Mouse (Mus musculus): ENCODE data around the gene Tmprss6. TPM values are rescaled to one million over a fixed set of nuclear protein-coding genes. Genes with fewer than 3 reads are reported as not detected.

The Tmprss6 gene
- polyA plus RNA-seq, 1 experiment from 2014 or later = 0.52 TPM

DNA sequence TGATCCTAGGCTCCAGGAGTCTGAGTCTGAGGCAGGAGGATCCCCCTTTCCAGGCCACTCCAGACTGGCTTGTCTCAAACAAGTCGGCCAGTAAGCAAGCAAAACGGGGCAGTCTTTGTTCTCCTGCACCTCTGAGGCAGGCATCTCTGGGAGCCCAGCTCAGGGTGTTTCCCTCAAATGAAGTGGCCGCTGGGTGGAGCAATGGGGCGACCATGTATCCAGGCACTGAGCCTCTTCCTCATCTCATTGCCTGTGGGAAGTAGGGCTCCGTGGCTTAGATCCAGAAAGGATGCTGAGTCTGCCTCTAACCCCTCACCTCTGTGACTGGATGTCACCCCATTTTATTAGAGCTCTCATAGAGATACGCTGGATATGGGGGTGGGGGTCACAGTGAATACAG, 1.6 kb downstream of the Tmprss6 start:
- peaks cover 4% of the 10 kb centered on the region for H3K4me1 ChIP-seq (ENCODE audit: control insufficient read depth, insufficient read depth, low read length)
- ATAC-seq (ENCODE audit: insufficient number of reproducible peaks, insufficient read depth, low FRiP score, low read depth) = no peak
- WGBS = 37% methylated on average over 6 of the region's 6 CpGs
- H3K9me3 ChIP-seq (ENCODE audit: control insufficient read depth, low read depth, low read length) = no peaks in the 10 kb centered on the region
- no peaks in the 10 kb centered on the region for H3K27me3 ChIP-seq (ENCODE audit: control insufficient read depth, insufficient read depth, low read length)
- no peak overlapping the region for H3K27ac ChIP-seq (ENCODE audit: low read length)
- H3K4me2 ChIP-seq (replicated peaks; ENCODE audit: low read depth, low read length) = no peak overlapping the region
- H3K4me3 ChIP-seq (ENCODE audit: low read depth, low read length) = no peak overlapping the region
- H3K9ac ChIP-seq (replicated peaks; ENCODE audit: low read depth, low read length) = no peak overlapping the region
- no peaks in the 10 kb centered on the region for H3K36me3 ChIP-seq (ENCODE audit: control insufficient read depth, insufficient read depth, low read length)

DNA sequence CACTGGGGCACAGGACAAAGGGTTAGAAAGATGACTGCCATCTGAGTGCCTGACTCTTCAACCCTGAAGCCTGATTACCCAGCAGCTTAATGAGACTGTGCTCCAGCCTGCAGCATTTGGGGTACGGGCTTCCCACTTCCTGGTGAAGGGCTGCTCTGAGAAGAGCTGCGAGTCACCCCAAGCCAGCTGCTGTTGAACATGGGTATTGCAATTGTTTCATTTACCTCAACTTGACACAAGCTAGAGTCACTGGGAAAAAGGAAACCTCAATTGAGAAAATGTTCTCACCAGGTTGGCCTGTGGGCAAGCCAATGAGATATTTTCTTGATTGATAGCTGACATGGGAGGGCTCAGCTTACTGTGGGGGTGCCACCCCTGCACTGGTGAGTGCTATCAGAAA, 5.5 kb downstream of the Tmprss6 start:
- Histone ChIP-seq H3K4me2 (replicated peaks; ENCODE audit: low read depth, low read length) (no peak overlapping the region), H3K4me1 (ENCODE audit: control insufficient read depth, insufficient read depth, low read length) (no peaks in the 10 kb centered on the region), H3K9me3 (ENCODE audit: control insufficient read depth, low read depth, low read length) (no peaks in the 10 kb centered on the region), H3K9ac (replicated peaks; ENCODE audit: low read depth, low read length) (no peak overlapping the region), H3K27ac (ENCODE audit: low read length) (no peak overlapping the region), H3K36me3 (ENCODE audit: control insufficient read depth, insufficient read depth, low read length) (no peaks in the 10 kb centered on the region), H3K4me3 (ENCODE audit: low read depth, low read length) (no peak overlapping the region), H3K27me3 (ENCODE audit: control insufficient read depth, insufficient read depth, low read length) (no peaks in the 10 kb centered on the region)
- ATAC-seq (ENCODE audit: insufficient number of reproducible peaks, insufficient read depth, low FRiP score, low read depth) = no peak
- WGBS = 43% methylated on average over 2 of the region's 2 CpGs

DNA sequence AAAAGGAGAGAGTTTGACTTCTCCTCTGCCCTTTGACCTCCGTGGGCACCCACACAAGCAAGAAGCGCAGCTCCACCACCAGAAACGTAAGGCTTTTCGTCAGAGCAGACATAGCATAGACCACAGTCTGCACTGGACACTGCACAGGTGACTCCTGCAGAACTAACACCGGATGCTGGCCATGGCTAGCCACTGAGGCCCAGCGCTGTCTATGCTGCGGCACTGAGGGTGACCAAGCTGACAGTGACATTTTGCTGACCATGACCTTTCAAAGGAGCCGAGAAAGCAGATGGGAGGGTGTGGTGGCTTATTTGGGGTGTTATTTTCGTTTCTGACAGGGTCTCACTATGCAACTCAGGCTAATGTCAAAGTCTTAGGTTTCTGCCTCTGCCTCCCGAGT, 11.2 kb downstream of the Tmprss6 start:
- Histone ChIP-seq H3K36me3 (ENCODE audit: control insufficient read depth, insufficient read depth, low read length) (no peaks in the 10 kb centered on the region), H3K9me3 (ENCODE audit: control insufficient read depth, low read depth, low read length) (no peaks in the 10 kb centered on the region), H3K4me3 (ENCODE audit: low read depth, low read length) (no peak overlapping the region), H3K4me1 (ENCODE audit: control insufficient read depth, insufficient read depth, low read length) (no peaks in the 10 kb centered on the region), H3K27me3 (ENCODE audit: control insufficient read depth, insufficient read depth, low read length) (no peaks in the 10 kb centered on the region), H3K9ac (replicated peaks; ENCODE audit: low read depth, low read length) (no peak overlapping the region), H3K27ac (ENCODE audit: low read length) (no peak overlapping the region), H3K4me2 (replicated peaks; ENCODE audit: low read depth, low read length) (no peak overlapping the region)
- ATAC-seq (ENCODE audit: insufficient number of reproducible peaks, insufficient read depth, low FRiP score, low read depth) = no peak
- WGBS = 78% methylated on average over 10 of the region's 10 CpGs

DNA sequence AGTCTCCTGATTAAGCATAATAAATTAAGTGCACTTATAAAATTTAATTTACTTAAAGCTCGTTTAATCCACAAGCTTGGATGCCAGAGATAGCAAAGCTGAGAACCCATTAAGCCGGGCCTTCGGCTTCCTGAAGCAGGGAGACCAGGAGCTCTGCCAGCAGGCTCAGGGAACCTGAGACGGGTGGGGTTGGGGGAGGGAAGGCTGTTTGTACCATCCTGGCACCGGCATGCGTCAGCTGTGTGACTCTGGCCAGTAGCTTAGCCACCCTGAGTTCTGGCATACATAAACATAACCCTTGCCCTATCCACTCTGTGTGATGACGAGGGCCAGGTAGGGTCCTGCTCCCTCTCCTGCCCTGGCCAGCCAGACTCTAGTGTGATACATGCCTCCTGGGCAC, 12.4 kb downstream of the Tmprss6 start:
- Histone ChIP-seq H3K4me3 (ENCODE audit: low read depth, low read length) (no peak overlapping the region), H3K9ac (replicated peaks; ENCODE audit: low read depth, low read length) (no peak overlapping the region), H3K4me1 (ENCODE audit: control insufficient read depth, insufficient read depth, low read length) (no peaks in the 10 kb centered on the region), H3K27me3 (ENCODE audit: control insufficient read depth, insufficient read depth, low read length) (no peaks in the 10 kb centered on the region), H3K27ac (ENCODE audit: low read length) (no peak overlapping the region), H3K4me2 (replicated peaks; ENCODE audit: low read depth, low read length) (no peak overlapping the region), H3K9me3 (ENCODE audit: control insufficient read depth, low read depth, low read length) (no peaks in the 10 kb centered on the region), H3K36me3 (ENCODE audit: control insufficient read depth, insufficient read depth, low read length) (no peaks in the 10 kb centered on the region)
- no peak for ATAC-seq (ENCODE audit: insufficient number of reproducible peaks, insufficient read depth, low FRiP score, low read depth)
- 51% methylated on average over 7 of the region's 7 CpGs for WGBS

DNA sequence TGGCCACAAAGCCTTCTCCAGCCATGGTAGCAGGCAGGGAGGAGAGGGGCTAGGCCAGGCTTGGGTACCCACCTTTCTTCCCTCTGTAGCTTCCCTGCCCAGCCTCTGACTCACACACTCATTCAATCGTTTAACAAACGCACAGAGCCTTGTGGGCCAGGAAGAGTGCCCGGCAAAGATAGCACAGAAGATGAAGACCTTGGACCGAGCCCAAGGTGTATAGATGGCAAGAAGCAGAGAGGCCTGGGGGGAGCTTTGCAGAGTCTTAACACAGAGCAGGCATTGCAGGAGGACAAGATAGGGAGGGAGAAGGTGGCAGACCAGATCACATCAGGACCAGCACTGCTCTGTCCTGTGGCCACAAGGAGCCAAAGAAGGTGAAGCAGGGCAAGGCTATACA, 13.3 kb downstream of the Tmprss6 start:
- no peaks in the 10 kb centered on the region for H3K27me3 ChIP-seq (ENCODE audit: control insufficient read depth, insufficient read depth, low read length)
- 65% methylated on average over 4 of the region's 4 CpGs for whole genome bisulfite sequencing
- no peak overlapping the region for H3K4me3 ChIP-seq (ENCODE audit: low read depth, low read length)
- H3K4me1 ChIP-seq (ENCODE audit: control insufficient read depth, insufficient read depth, low read length) = no peaks in the 10 kb centered on the region
- no peaks in the 10 kb centered on the region for H3K36me3 ChIP-seq (ENCODE audit: control insufficient read depth, insufficient read depth, low read length)
- no peaks in the 10 kb centered on the region for H3K9me3 ChIP-seq (ENCODE audit: control insufficient read depth, low read depth, low read length)
- no peak overlapping the region for H3K9ac ChIP-seq (replicated peaks; ENCODE audit: low read depth, low read length)
- ATAC-seq (ENCODE audit: insufficient number of reproducible peaks, insufficient read depth, low FRiP score, low read depth) = no peak
- no peak overlapping the region for H3K27ac ChIP-seq (ENCODE audit: low read length)
- no peak overlapping the region for H3K4me2 ChIP-seq (replicated peaks; ENCODE audit: low read depth, low read length)

DNA sequence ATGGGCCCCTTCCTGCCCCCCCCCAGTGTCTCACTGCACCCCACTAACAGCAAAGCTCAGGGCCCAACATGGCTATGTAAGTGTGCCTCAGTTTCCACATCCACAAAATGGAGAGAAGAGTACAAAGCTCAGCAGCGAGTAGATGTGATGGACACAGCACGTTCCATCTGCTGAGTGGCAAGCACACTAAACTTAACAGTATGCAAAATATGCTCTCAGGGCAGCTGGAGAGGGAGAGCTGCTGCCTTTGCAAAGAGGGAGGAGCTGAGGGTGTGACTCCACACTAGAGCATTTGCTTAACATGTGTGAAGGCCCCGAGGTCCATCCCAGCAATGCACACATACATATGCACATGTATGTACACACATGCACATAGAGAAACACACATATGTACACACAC, 15.5 kb downstream of the Tmprss6 start:
- no peak overlapping the region for H3K4me3 ChIP-seq (ENCODE audit: low read depth, low read length)
- H3K4me2 ChIP-seq (replicated peaks; ENCODE audit: low read depth, low read length) = no peak overlapping the region
- no peaks in the 10 kb centered on the region for H3K4me1 ChIP-seq (ENCODE audit: control insufficient read depth, insufficient read depth, low read length)
- H3K9me3 ChIP-seq (ENCODE audit: control insufficient read depth, low read depth, low read length) = no peaks in the 10 kb centered on the region
- no peak overlapping the region for H3K27ac ChIP-seq (ENCODE audit: low read length)
- ATAC-seq (ENCODE audit: insufficient number of reproducible peaks, insufficient read depth, low FRiP score, low read depth) = no peak
- H3K36me3 ChIP-seq (ENCODE audit: control insufficient read depth, insufficient read depth, low read length) = no peaks in the 10 kb centered on the region
- H3K27me3 ChIP-seq (ENCODE audit: control insufficient read depth, insufficient read depth, low read length) = no peaks in the 10 kb centered on the region
- WGBS = 77% methylated on average over 3 of the region's 3 CpGs
- H3K9ac ChIP-seq (replicated peaks; ENCODE audit: low read depth, low read length) = no peak overlapping the region

DNA sequence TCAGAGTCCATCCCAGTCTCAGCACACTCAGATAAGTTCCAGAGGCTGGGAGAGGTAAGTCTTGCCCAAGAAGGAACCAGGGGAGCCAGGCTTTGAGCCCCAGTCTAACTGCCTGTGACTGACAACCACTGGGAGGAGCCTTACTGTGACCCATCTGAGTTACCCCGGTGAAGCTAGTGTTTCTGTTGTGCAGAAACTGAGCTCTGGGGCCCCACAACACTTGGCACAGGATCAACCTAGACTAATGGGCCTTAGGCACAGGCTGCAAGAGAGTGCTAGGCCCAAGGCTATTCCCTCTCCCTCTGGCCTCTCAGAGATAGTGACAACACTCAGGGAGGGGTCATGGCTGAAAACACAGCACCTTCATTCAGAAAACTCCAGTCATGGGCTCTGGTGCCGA, 17.2 kb downstream of the Tmprss6 start:
- no peaks in the 10 kb centered on the region for H3K36me3 ChIP-seq (ENCODE audit: control insufficient read depth, insufficient read depth, low read length)
- no peak for ATAC-seq (ENCODE audit: insufficient number of reproducible peaks, insufficient read depth, low FRiP score, low read depth)
- H3K4me2 ChIP-seq (replicated peaks; ENCODE audit: low read depth, low read length) = no peak overlapping the region
- no peak overlapping the region for H3K27ac ChIP-seq (ENCODE audit: low read length)
- H3K9me3 ChIP-seq (ENCODE audit: control insufficient read depth, low read depth, low read length) = no peaks in the 10 kb centered on the region
- H3K4me3 ChIP-seq (ENCODE audit: low read depth, low read length) = no peak overlapping the region
- no peaks in the 10 kb centered on the region for H3K4me1 ChIP-seq (ENCODE audit: control insufficient read depth, insufficient read depth, low read length)
- no peak overlapping the region for H3K9ac ChIP-seq (replicated peaks; ENCODE audit: low read depth, low read length)
- H3K27me3 ChIP-seq (ENCODE audit: control insufficient read depth, insufficient read depth, low read length) = no peaks in the 10 kb centered on the region
- WGBS = 79% methylated on average over 2 of the region's 2 CpGs

DNA sequence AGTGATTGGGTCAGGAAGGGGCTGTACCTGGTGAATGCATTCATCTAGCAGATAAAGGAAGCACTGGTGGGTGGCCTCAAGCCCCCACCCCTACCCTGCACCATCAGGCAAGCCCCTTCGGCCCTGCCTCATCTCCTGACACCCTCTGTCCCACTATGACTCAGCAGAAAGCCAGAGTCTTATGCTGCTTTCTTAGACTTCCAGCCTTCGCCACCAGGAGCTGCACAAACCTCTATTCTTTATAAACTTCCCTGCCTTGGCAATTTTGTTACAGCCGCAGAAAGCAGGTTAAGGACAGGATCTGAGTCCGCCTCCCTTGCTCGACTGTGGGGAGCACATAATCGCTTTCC, 18.0 kb downstream of the Tmprss6 start:
- H3K27ac ChIP-seq (ENCODE audit: low read length) = no peak overlapping the region
- H3K27me3 ChIP-seq (ENCODE audit: control insufficient read depth, insufficient read depth, low read length) = no peaks in the 10 kb centered on the region
- no peak overlapping the region for H3K4me2 ChIP-seq (replicated peaks; ENCODE audit: low read depth, low read length)
- no peak overlapping the region for H3K4me3 ChIP-seq (ENCODE audit: low read depth, low read length)
- no peaks in the 10 kb centered on the region for H3K36me3 ChIP-seq (ENCODE audit: control insufficient read depth, insufficient read depth, low read length)
- ATAC-seq (ENCODE audit: insufficient number of reproducible peaks, insufficient read depth, low FRiP score, low read depth) = no peak
- WGBS = 89% methylated on average over 6 of the region's 6 CpGs
- H3K9ac ChIP-seq (replicated peaks; ENCODE audit: low read depth, low read length) = no peak overlapping the region
- H3K4me1 ChIP-seq (ENCODE audit: control insufficient read depth, insufficient read depth, low read length) = no peaks in the 10 kb centered on the region
- no peaks in the 10 kb centered on the region for H3K9me3 ChIP-seq (ENCODE audit: control insufficient read depth, low read depth, low read length)

DNA sequence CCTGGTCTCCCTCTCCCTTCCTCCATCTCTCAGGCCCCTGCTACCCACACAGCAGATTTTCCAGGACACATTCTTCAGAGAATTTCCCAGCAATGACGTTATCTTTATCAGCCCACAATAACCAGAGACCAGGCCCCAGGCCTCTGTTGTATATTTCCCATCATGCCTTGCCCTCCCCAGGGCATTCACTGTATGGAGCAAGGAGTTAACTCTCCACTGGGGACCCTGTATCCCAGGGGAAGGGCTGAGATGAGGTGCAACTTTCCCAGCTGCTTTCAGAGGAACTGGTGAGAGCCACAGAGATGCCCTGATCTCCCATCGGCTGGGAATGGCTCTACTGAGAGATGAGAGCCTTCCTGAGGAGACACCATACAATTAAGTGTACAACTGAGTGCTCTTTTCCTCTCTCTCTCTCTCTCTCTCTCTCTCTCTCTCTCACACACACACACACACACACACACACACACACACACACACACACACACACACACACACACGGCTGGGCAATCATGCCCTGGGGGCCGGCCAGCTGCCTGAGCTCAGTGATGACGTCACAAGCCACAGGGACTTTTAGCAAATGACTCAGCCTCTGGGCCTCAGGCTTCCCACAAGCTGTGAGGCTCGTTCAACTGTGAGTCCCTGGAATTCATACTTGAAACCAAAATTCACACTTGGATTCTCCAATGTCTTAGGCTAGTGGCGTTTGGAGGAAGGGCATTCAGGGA, 18.6 kb downstream of the Tmprss6 start:
- no peak for ATAC-seq (ENCODE audit: insufficient number of reproducible peaks, insufficient read depth, low FRiP score, low read depth)

More for the DNA sequence above, 18.6 kb downstream of the Tmprss6 start:
- no peaks in the 10 kb centered on the region for H3K36me3 ChIP-seq (ENCODE audit: control insufficient read depth, insufficient read depth, low read length)
- 38% methylated on average over 7 of the region's 7 CpGs for WGBS
- no peak overlapping the region for H3K9ac ChIP-seq (replicated peaks; ENCODE audit: low read depth, low read length)
- no peak overlapping the region for H3K4me3 ChIP-seq (ENCODE audit: low read depth, low read length)
- H3K27ac ChIP-seq (ENCODE audit: low read length) = peak overlapping the region; percentile 21; the same call in 1 of the 2 replicates
- H3K27me3 ChIP-seq (ENCODE audit: control insufficient read depth, insufficient read depth, low read length) = no peaks in the 10 kb centered on the region
- no peaks in the 10 kb centered on the region for H3K9me3 ChIP-seq (ENCODE audit: control insufficient read depth, low read depth, low read length)
- H3K4me1 ChIP-seq (ENCODE audit: control insufficient read depth, insufficient read depth, low read length) = no peaks in the 10 kb centered on the region
- H3K4me2 ChIP-seq (replicated peaks; ENCODE audit: low read depth, low read length) = no peak overlapping the region
